Mouse (Mus musculus): ENCODE data around the gene Arfgef3. TPM values are rescaled to one million over a fixed set of nuclear protein-coding genes. Genes with fewer than 3 reads are reported as not detected.

The Arfgef3 gene
- polyA plus RNA-seq, 1 experiment from 2014 or later, result 0.07 TPM

DNA sequence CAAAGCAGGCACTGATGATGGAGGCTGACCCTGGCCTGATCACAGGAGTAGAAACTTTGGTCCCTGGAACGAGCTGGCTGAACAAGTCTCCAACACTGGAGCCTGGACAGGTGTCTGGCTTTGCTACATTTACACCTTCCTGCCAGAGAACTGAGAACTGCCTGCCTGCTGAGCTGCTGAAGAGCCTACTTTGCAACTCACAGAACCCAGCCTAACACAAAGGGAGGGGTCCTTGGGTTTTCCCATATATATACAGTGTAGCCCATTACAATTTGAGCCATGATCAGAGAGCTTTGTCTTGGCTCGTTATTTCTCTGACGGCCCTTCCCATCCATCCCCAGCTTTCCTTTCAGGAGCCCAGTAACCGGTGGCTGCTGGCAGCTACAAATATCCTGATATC, 6.3 kb upstream of the Arfgef3 start:
- Histone ChIP-seq H3K4me2 (no peak overlapping the region), H3K36me3 (ENCODE audit: control insufficient read depth, insufficient read depth, low read length) (no peaks in the 10 kb centered on the region), H3K9ac (ENCODE audit: low read depth, low read length) (no peak overlapping the region), H3K27ac (ENCODE audit: low read depth, low read length) (no peak overlapping the region), H3K9me3 (ENCODE audit: control insufficient read depth, low read length) (no peaks in the 10 kb centered on the region), H3K4me1 (replicated peaks; ENCODE audit: control insufficient read depth, insufficient read depth, low read length) (no peaks in the 10 kb centered on the region), H3K27me3 (replicated peaks; ENCODE audit: control insufficient read depth, insufficient read depth, low read length) (no peaks in the 10 kb centered on the region; the same call in 1 of the 2 replicates), H3K4me3 (ENCODE audit: low read depth, low read length) (no peak overlapping the region)
- 75% methylated on average over 4 of the region's 4 CpGs for WGBS
- no peak for ATAC-seq (replicated peaks; ENCODE audit: low FRiP score)
- no peak for DNase-seq (ENCODE audit: low spot score)

DNA sequence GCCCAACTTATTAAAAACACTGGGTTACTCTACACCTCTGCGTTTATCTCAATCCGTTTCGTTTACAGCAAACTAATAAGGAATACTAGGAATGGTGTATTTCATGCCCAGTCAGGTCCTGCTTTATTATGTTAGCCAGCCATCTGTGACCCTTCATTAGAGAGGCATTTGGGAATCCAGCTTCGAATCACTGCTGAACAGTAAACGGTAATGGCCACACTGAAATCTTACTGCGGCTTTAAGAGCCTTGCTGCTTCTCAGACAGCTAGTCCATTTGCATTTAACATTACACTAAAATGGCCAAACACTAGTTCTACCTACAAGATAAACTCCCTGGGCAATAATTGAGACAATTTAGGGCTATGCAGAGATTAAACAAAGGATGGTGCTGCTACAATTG, 1.7 kb downstream of the Arfgef3 start:
- Histone ChIP-seq H3K27ac (ENCODE audit: low read depth, low read length) (no peak overlapping the region), H3K4me2 (no peak overlapping the region), H3K4me1 (replicated peaks; ENCODE audit: control insufficient read depth, insufficient read depth, low read length) (no peaks in the 10 kb centered on the region), H3K27me3 (replicated peaks; ENCODE audit: control insufficient read depth, insufficient read depth, low read length) (peaks cover 12% of the 10 kb centered on the region), H3K36me3 (ENCODE audit: control insufficient read depth, insufficient read depth, low read length) (no peaks in the 10 kb centered on the region), H3K9ac (ENCODE audit: low read depth, low read length) (no peak overlapping the region), H3K4me3 (ENCODE audit: low read depth, low read length) (no peak overlapping the region), H3K9me3 (ENCODE audit: control insufficient read depth, low read length) (no peaks in the 10 kb centered on the region)
- no peak for ATAC-seq (replicated peaks; ENCODE audit: low FRiP score)
- 84% methylated on average over 6 of the region's 6 CpGs for WGBS
- DNase-seq (ENCODE audit: low spot score), result no peak

DNA sequence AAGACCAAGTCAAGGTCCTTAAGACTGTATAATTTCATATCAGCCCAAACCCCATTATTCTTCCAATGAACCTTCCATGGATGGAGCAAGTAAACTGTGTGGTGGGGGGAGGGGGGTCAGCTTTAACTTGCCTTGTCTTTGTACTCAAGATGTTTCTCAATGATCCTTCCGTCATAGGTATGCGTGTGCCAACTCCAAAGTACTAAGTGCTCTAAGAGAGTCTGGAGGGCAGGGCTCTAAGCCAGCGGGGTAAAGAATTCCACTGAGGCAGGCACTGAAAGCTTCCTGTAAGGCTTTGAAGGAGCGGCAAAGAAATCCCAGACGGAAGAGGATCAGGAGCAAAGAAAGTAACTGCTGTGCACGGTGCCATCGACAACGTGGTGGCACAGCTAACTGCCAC, 2.7 kb downstream of the Arfgef3 start:
- DNase-seq (ENCODE audit: low spot score) (no peak), ATAC-seq (replicated peaks; ENCODE audit: low FRiP score) (no peak)
- WGBS, result 86% methylated on average over 8 of the region's 8 CpGs
- Histone ChIP-seq H3K27ac (ENCODE audit: low read depth, low read length) (no peak overlapping the region), H3K4me1 (replicated peaks; ENCODE audit: control insufficient read depth, insufficient read depth, low read length) (no peaks in the 10 kb centered on the region), H3K9me3 (ENCODE audit: control insufficient read depth, low read length) (no peaks in the 10 kb centered on the region), H3K27me3 (replicated peaks; ENCODE audit: control insufficient read depth, insufficient read depth, low read length) (peaks cover 12% of the 10 kb centered on the region), H3K4me2 (no peak overlapping the region), H3K9ac (ENCODE audit: low read depth, low read length) (no peak overlapping the region), H3K4me3 (ENCODE audit: low read depth, low read length) (no peak overlapping the region), H3K36me3 (ENCODE audit: control insufficient read depth, insufficient read depth, low read length) (no peaks in the 10 kb centered on the region)

DNA sequence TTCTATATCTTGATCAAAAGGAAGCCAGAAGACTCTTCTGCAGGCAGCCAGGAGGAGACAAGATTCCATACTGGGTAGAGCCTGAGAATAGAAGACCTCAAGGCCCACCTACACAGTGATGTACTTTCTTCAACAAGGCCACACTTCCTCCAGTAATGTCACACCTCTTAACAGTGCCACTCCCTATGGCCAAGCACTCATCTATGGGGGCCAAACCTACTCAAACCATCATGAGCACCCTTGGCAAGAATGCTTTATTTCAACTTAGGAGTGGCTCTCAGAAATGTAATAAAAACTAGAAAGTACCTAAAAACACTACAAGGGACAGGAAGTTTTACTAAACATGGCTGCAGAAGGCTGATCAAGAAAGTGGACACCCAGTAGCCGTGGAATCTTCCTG, 15.2 kb downstream of the Arfgef3 start:
- DNase-seq (ENCODE audit: low spot score), result no peak
- Histone ChIP-seq H3K4me3 (ENCODE audit: low read depth, low read length) (no peak overlapping the region), H3K36me3 (ENCODE audit: control insufficient read depth, insufficient read depth, low read length) (no peaks in the 10 kb centered on the region), H3K4me2 (no peak overlapping the region), H3K9ac (ENCODE audit: low read depth, low read length) (no peak overlapping the region), H3K4me1 (replicated peaks; ENCODE audit: control insufficient read depth, insufficient read depth, low read length) (no peaks in the 10 kb centered on the region), H3K27me3 (replicated peaks; ENCODE audit: control insufficient read depth, insufficient read depth, low read length) (no peaks in the 10 kb centered on the region), H3K9me3 (ENCODE audit: control insufficient read depth, low read length) (no peaks in the 10 kb centered on the region), H3K27ac (ENCODE audit: low read depth, low read length) (no peak overlapping the region)
- ATAC-seq (replicated peaks; ENCODE audit: low FRiP score), result no peak
- 73% methylated on average over 1 of the region's 1 CpGs for WGBS

DNA sequence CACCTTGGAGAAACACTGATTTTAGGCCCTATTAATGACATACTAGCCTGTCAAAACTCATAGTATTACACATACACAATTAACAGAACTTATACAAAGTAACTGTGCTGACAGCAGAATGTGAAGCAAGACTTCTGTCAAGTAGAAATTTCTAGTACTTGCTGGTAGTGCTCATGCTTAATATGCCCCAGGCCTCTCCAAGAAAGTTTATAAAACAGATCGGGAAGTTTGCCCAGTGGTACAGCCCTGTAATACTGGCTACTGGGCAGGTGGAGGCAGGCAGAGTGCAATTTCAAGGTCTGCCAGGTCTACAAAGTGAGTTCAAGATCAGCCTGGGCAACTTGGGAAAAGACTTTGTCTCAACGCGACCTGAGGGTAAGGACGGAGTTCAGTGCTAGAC, 32.3 kb downstream of the Arfgef3 start:
- no peak for DNase-seq (ENCODE audit: low spot score)
- Histone ChIP-seq H3K4me2 (no peak overlapping the region), H3K4me3 (ENCODE audit: low read depth, low read length) (no peak overlapping the region), H3K4me1 (replicated peaks; ENCODE audit: control insufficient read depth, insufficient read depth, low read length) (no peaks in the 10 kb centered on the region), H3K9me3 (ENCODE audit: control insufficient read depth, low read length) (no peaks in the 10 kb centered on the region), H3K9ac (ENCODE audit: low read depth, low read length) (no peak overlapping the region), H3K27ac (ENCODE audit: low read depth, low read length) (no peak overlapping the region), H3K36me3 (ENCODE audit: control insufficient read depth, insufficient read depth, low read length) (no peaks in the 10 kb centered on the region), H3K27me3 (replicated peaks; ENCODE audit: control insufficient read depth, insufficient read depth, low read length) (no peaks in the 10 kb centered on the region)
- WGBS, result 83% methylated on average over 4 of the region's 4 CpGs
- ATAC-seq (replicated peaks; ENCODE audit: low FRiP score), result no peak

DNA sequence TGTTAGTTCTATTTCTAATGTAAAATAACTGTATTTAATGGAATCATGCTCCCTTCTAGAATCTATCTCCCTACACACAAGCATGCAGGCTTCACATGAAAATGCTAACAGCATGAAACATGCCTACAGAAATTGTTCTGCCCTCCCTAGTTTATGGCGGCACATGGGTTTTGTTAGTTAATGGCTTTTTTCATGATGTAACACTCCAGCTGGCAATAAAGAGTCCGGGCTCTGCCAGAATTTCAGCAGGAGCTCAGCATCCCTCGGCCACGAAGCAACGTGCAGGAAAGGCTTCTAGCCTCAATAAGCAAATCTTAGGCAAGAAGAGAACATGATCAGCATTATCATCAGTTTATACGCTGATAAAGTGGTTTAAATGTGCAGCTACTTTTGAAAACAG, 32.8 kb downstream of the Arfgef3 start:
- no peaks in the 10 kb centered on the region for H3K4me1 ChIP-seq (replicated peaks; ENCODE audit: control insufficient read depth, insufficient read depth, low read length)
- no peak for DNase-seq (ENCODE audit: low spot score)
- no peak overlapping the region for H3K9ac ChIP-seq (ENCODE audit: low read depth, low read length)
- no peaks in the 10 kb centered on the region for H3K36me3 ChIP-seq (ENCODE audit: control insufficient read depth, insufficient read depth, low read length)
- H3K4me3 ChIP-seq (ENCODE audit: low read depth, low read length), result no peak overlapping the region
- H3K27ac ChIP-seq (ENCODE audit: low read depth, low read length), result no peak overlapping the region
- H3K9me3 ChIP-seq (ENCODE audit: control insufficient read depth, low read length), result no peaks in the 10 kb centered on the region
- no peaks in the 10 kb centered on the region for H3K27me3 ChIP-seq (replicated peaks; ENCODE audit: control insufficient read depth, insufficient read depth, low read length)
- WGBS, result 78% methylated on average over 6 of the region's 6 CpGs
- no peak overlapping the region for H3K4me2 ChIP-seq
- no peak for ATAC-seq (replicated peaks; ENCODE audit: low FRiP score)

DNA sequence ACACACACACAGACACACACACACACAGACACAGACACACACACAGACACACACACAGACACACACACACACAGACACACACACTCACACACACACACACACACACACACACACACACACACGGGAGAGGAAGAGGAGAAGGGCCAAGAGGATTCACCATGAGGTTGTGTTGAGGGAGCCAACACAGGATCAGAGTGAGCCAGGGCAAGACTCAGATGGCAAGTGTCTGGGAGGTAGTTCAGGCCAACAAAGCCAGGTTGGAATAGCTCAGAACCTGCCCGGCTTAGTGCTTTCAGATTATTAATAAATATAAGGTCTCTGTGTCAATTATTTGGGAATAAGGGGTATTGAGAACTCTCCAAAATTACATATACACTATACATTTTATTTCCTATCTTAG, 33.9 kb downstream of the Arfgef3 start:
- no peak for DNase-seq (ENCODE audit: low spot score)
- Histone ChIP-seq H3K4me2 (no peak overlapping the region), H3K4me3 (ENCODE audit: low read depth, low read length) (no peak overlapping the region), H3K36me3 (ENCODE audit: control insufficient read depth, insufficient read depth, low read length) (no peaks in the 10 kb centered on the region), H3K4me1 (replicated peaks; ENCODE audit: control insufficient read depth, insufficient read depth, low read length) (no peaks in the 10 kb centered on the region), H3K27me3 (replicated peaks; ENCODE audit: control insufficient read depth, insufficient read depth, low read length) (no peaks in the 10 kb centered on the region), H3K9ac (ENCODE audit: low read depth, low read length) (no peak overlapping the region), H3K27ac (ENCODE audit: low read depth, low read length) (no peak overlapping the region), H3K9me3 (ENCODE audit: control insufficient read depth, low read length) (no peaks in the 10 kb centered on the region)
- ATAC-seq (replicated peaks; ENCODE audit: low FRiP score), result no peak
- whole genome bisulfite sequencing, result 84% methylated on average over 2 of the region's 2 CpGs

DNA sequence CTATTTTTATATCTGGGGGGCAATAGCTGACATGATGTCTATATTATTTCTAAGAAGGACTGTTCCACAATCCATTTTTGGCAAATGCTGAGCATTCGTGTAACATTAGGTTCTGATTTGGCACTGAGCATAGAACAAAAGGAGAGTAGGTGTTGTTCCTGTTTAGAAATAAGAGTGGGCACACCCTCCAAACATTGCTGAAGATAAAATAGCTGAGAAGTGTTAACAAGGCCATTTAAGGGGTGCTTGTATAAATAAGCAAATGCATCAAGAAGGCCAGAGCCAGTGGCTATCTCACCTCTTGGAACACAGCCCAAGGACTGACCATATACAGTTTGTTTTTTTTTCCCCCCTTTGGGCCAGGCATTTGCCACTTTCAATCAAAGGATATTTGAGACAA, 35.1 kb downstream of the Arfgef3 start:
- Histone ChIP-seq H3K27me3 (replicated peaks; ENCODE audit: control insufficient read depth, insufficient read depth, low read length) (no peaks in the 10 kb centered on the region), H3K27ac (ENCODE audit: low read depth, low read length) (no peak overlapping the region), H3K36me3 (ENCODE audit: control insufficient read depth, insufficient read depth, low read length) (no peaks in the 10 kb centered on the region), H3K9me3 (ENCODE audit: control insufficient read depth, low read length) (no peaks in the 10 kb centered on the region), H3K4me3 (ENCODE audit: low read depth, low read length) (no peak overlapping the region), H3K4me1 (replicated peaks; ENCODE audit: control insufficient read depth, insufficient read depth, low read length) (no peaks in the 10 kb centered on the region), H3K9ac (ENCODE audit: low read depth, low read length) (no peak overlapping the region), H3K4me2 (no peak overlapping the region)
- ATAC-seq (replicated peaks; ENCODE audit: low FRiP score), result no peak
- no peak for DNase-seq (ENCODE audit: low spot score)
- WGBS, result 90% methylated on average over 1 of the region's 1 CpGs

DNA sequence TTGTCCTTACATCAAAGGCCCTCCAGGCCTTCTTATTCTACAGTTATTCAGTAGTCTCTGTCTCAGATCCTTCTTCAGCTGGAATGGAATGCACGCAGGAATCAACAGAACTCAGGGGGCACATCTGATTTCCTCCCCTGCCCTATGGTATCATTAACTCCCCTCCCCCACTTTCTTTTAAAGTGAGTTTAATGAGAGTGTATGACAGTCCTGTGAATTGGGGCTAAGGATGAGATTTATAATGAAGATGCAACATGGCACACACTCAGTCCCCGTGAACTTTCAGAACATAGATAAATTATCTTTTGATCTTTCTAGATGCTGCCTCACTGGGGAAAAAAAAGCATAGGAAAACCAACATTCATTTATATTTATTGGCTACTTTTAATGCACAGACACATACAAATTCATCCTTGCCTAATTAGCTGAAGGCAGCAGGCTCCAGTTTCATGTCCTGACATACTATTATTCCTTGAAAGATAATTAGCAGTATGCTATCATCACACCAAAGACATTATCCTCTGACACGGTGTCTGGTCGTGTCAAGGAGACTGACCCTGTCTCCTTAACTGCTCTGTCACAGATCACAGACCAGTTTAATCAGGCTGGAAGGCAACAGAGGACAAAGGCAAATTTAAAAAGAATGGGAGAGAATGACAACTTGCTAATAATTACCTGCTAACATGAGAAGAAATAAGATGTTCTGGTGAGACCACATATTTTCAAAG, 39.2 kb downstream of the Arfgef3 start:
- Histone ChIP-seq H3K4me3 (ENCODE audit: low read depth, low read length) (no peak overlapping the region), H3K9ac (ENCODE audit: low read depth, low read length) (no peak overlapping the region), H3K4me2 (no peak overlapping the region), H3K27ac (ENCODE audit: low read depth, low read length) (no peak overlapping the region), H3K27me3 (replicated peaks; ENCODE audit: control insufficient read depth, insufficient read depth, low read length) (no peaks in the 10 kb centered on the region), H3K9me3 (ENCODE audit: control insufficient read depth, low read length) (no peaks in the 10 kb centered on the region), H3K4me1 (replicated peaks; ENCODE audit: control insufficient read depth, insufficient read depth, low read length) (no peaks in the 10 kb centered on the region), H3K36me3 (ENCODE audit: control insufficient read depth, insufficient read depth, low read length) (no peaks in the 10 kb centered on the region)
- no peak for ATAC-seq (replicated peaks; ENCODE audit: low FRiP score)
- WGBS, result 70% methylated on average over 4 of the region's 4 CpGs
- no peak for DNase-seq (ENCODE audit: low spot score)

Measured in liver, embryonic 11.5 days (tissue).